Mouse (Mus musculus) Patski (cell line): ENCODE measurements at regions not wholly inside any gene's neighbourhood (a gene's known extent, or its start where the extent isn't known, plus 50 kb on each side); places are given as distances from the start of the nearest gene placed in this dataset.
A peak's percentile ranks its signal among the peaks of the same experiment; 100 is the strongest.

Experiments used
- ATAC-seq: fragments of 100-300 bp; one replicate; pipeline ENCODE4 v1.8.0; 2021
- CTCF ChIA-PET: fragments of 350-600 bp; sonication (Branson Sonifier 250); formaldehyde crosslinking; loops from one replicate; lab custom pipeline; 2022; ENCODE audit warnings: inconsistent platforms; lab: Charles Lee
- POLR2A ChIA-PET: fragments of 350-600 bp; sonication (Branson Sonifier 250); formaldehyde crosslinking; loops from one replicate; lab custom pipeline; 2022; ENCODE audit warnings: antibody characterized with exemption, inconsistent platforms; lab: Charles Lee
- DNase-seq: peaks from one replicate; pipeline ENCODE4 v3.0.0-alpha.2; 2011; ENCODE audit warnings: low read depth, low spot score
- H3K27me3 ChIP-seq: fragments of 371-371 bp; one replicate; pipeline ENCODE4 v1.5.1; 2021
- CTCF ChIP-seq: fragments of 100-300 bp; IDR thresholded peaks from one replicate; pipeline ENCODE4 v1.5.1; 2021
- in situ Hi-C: fragments of 300-500 bp; cut with MboI; formaldehyde crosslinking; loops from 3 replicates; pipeline ENCODE4 v1.11.1; 2018; ENCODE audit warnings: low pct_unique_long_range_greater_than_20kb, mixed read lengths

- H3K27me3 ChIP-seq: no peaks in the 10 kb centered on the region
- CTCF ChIA-PET: no interaction called here
- no peak for TF ChIP-seq CTCF
- DNase-seq (no peak), ATAC-seq (no peak)
- POLR2A ChIA-PET: no interaction called here
- in situ Hi-C loops: no loop called here
Observed at GRCm38 (mm10) chr9:80961818-80962217, 496.5 kb upstream of the Impg1 start.

GRCm38 (mm10) chr9:80942991-80943390 lies 477.7 kb upstream of the Impg1 start:
- in situ Hi-C loops: no loop called here
- POLR2A ChIA-PET: no interaction called here
- no peak for ATAC-seq
- no peaks in the 10 kb centered on the region for H3K27me3 ChIP-seq
- no peak for DNase-seq
- TF ChIP-seq CTCF: peak; percentile 22
- CTCF ChIA-PET: interaction anchor here (1.2 kb wide), 1 partner anchor 15 kb away, joined by 4 read pairs; no protein-coding TSS in a partner anchor

- in situ Hi-C loops: no loop called here
- no peak for DNase-seq
- CTCF ChIA-PET: no interaction called here
- TF ChIP-seq CTCF: no peak
- no peak for ATAC-seq
- POLR2A ChIA-PET: no interaction called here
- H3K27me3 ChIP-seq: no peaks in the 10 kb centered on the region
Observed at GRCm38 (mm10) chr9:80941424-80941823, 476.1 kb upstream of the Impg1 start.

GRCm38 (mm10) chr9:80938238-80938637 lies 473.0 kb upstream of the Impg1 start:
- TF ChIP-seq CTCF: no peak
- in situ Hi-C loops: no loop called here
- no peak for ATAC-seq
- no peak for DNase-seq
- H3K27me3 ChIP-seq: no peaks in the 10 kb centered on the region
- CTCF ChIA-PET: interaction anchor here (1.2 kb wide), 1 partner anchor 10 kb away, joined by 4 read pairs; no protein-coding TSS in a partner anchor
- POLR2A ChIA-PET: no interaction called here

- no peak for TF ChIP-seq CTCF
- DNase-seq (no peak), ATAC-seq (no peak)
- in situ Hi-C loops: no loop called here
- CTCF ChIA-PET: no interaction called here
- no peaks in the 10 kb centered on the region for H3K27me3 ChIP-seq
- POLR2A ChIA-PET: no interaction called here
Observed at GRCm38 (mm10) chr9:80930628-80931027, 465.3 kb upstream of the Impg1 start.

GRCm38 (mm10) chr9:80920304-80920703 lies 455.0 kb upstream of the Impg1 start:
- DNase-seq (no peak), ATAC-seq (no peak)
- ChIA-PET POLR2A (no interaction called here), CTCF (no interaction called here)
- H3K27me3 ChIP-seq: no peaks in the 10 kb centered on the region
- in situ Hi-C loops: no loop called here
- TF ChIP-seq CTCF: no peak

- CTCF ChIA-PET: no interaction called here
- H3K27me3 ChIP-seq: no peaks in the 10 kb centered on the region
- no peak for TF ChIP-seq CTCF
- DNase-seq (no peak), ATAC-seq (no peak)
- in situ Hi-C loops: no loop called here
- POLR2A ChIA-PET: no interaction called here
Observed at GRCm38 (mm10) chr9:80913867-80914266, 448.6 kb upstream of the Impg1 start.

- CTCF ChIA-PET: interaction anchor here (1.5 kb wide), 1 partner anchor 14 kb away, joined by 4 read pairs; no protein-coding TSS in a partner anchor
- DNase-seq: no peak
Observed at GRCm38 (mm10) chr9:80912177-80912576, 446.9 kb upstream of the Impg1 start.

GRCm38 (mm10) chr9:80866807-80867206 lies 401.5 kb upstream of the Impg1 start:
- ChIA-PET CTCF (no interaction called here), POLR2A (interaction anchor here (0.6 kb wide), 1 partner anchor 211 kb away, joined by 3 read pairs; no protein-coding TSS in a partner anchor)
- in situ Hi-C loops: no loop called here

More at GRCm38 (mm10) chr9:80912177-80912576, 446.9 kb upstream of the Impg1 start:
- TF ChIP-seq CTCF: no peak
- in situ Hi-C loops: no loop called here
- no peaks in the 10 kb centered on the region for H3K27me3 ChIP-seq
- ATAC-seq: no peak
- POLR2A ChIA-PET: no interaction called here

GRCm38 (mm10) chr9:80858998-80859397 lies 393.7 kb upstream of the Impg1 start:
- in situ Hi-C loops: no loop called here

More at GRCm38 (mm10) chr9:80866807-80867206, 401.5 kb upstream of the Impg1 start:
- TF ChIP-seq CTCF: no peak
- no peaks in the 10 kb centered on the region for H3K27me3 ChIP-seq
- ATAC-seq: no peak
- DNase-seq: no peak

GRCm38 (mm10) chr9:80848190-80848589 lies 382.9 kb upstream of the Impg1 start:
- no peak for DNase-seq
- H3K27me3 ChIP-seq: no peaks in the 10 kb centered on the region
- in situ Hi-C loops: no loop called here
- ATAC-seq: no peak
- ChIA-PET CTCF (no interaction called here), POLR2A (no interaction called here)
- no peak for TF ChIP-seq CTCF

More at GRCm38 (mm10) chr9:80858998-80859397, 393.7 kb upstream of the Impg1 start:
- ATAC-seq: no peak
- no peak for DNase-seq
- H3K27me3 ChIP-seq: no peaks in the 10 kb centered on the region
- no peak for TF ChIP-seq CTCF
- POLR2A ChIA-PET: no interaction called here
- CTCF ChIA-PET: no interaction called here

- in situ Hi-C loops: no loop called here
- ChIA-PET POLR2A (no interaction called here), CTCF (no interaction called here)
- no peak for ATAC-seq
- TF ChIP-seq CTCF: no peak
- no peaks in the 10 kb centered on the region for H3K27me3 ChIP-seq
- DNase-seq: no peak
Observed at GRCm38 (mm10) chr9:80832808-80833207, 367.5 kb upstream of the Impg1 start.
